ENCODE assay signal across 29 mouse cellular contexts in the genomic region with DNA sequence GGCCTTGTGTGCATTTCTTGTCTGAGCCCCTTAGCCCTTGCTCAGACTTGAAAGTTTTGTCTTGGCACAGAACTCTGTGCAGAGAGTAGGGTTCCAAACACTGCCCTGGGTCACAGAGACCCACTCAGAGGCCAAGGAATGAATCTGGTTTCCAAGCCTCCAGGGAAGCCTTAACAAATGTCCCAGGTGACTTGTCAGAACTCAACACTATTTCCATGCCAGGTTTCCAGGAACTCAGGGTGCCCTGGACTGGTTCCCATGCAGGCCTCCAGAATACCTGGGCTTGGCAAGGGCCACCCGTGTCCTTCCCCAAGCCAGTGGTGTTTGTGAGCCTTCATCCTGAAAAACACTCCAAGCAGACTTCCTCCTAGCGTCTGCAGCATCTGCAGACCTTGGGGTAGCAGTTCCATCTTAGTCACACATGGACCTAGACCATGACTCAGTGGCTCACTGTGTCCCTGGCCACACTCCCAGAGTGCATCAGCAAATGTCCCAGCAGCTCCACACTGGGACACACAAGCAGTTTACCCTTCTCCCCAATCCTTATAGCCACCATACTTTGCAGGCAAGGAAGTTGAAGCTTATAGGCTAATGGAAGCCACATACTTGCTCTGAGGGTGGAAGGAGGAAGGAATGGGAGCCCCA. TPM values are rescaled to one million over a fixed set of nuclear protein-coding genes. Genes with fewer than 3 reads are reported as not detected.
A peak's percentile ranks its signal among the peaks of the same experiment; 100 is the strongest.
DNase-seq lines count a peak whose midpoint lies in the region; ATAC-seq lines count a peak whose summit lies in the region.
"Had no signal": no experiment of that assay in that cellular context is flagged by ENCODE, and none has a peak within 500 bp of the region (broad histone marks: within the 10 kb centered on the region; RNA-seq: fewer than 3 reads in every experiment).

No protein-coding gene starts in this region.

- no peak overlapping the region for H3K4me3 ChIP-seq in kidney, embryonic 14.5 days (ENCODE audit: low read length)
- H3K4me3 ChIP-seq: embryonic facial prominence, embryonic 12.5 days; forebrain, embryonic 12.5 days; hindbrain, embryonic 15.5 days; liver, embryonic 12.5 days; midbrain, embryonic 12.5 days had no signal

- 0 out of 2 replicates have a peak, but pooled peaks cover 10% of the 10 kb centered on the region for H3K4me1 ChIP-seq in kidney, embryonic 14.5 days (ENCODE audit: control insufficient read depth, insufficient read depth, low read length)
- H3K4me1 ChIP-seq: embryonic facial prominence, embryonic 12.5 days; hindbrain, embryonic 15.5 days had no signal

- ATAC-seq in kidney, embryonic 14.5 days (ENCODE audit: low FRiP score, low TSS enrichment): no peak
- ATAC-seq: liver, embryonic 12.5 days had no signal

- intact Hi-C loops in left cerebral cortex, postnatal 10 days (cut with DNase I): no loop called here

- no peak overlapping the region for H3K4me2 ChIP-seq in kidney, embryonic 14.5 days (replicated peaks; ENCODE audit: low read depth, low read length)
- H3K4me2 ChIP-seq: embryonic facial prominence, embryonic 12.5 days; forebrain, embryonic 12.5 days; hindbrain, embryonic 15.5 days; liver, embryonic 12.5 days; midbrain, embryonic 12.5 days had no signal

- no peak overlapping the region for H3K9ac ChIP-seq in kidney, embryonic 14.5 days (ENCODE audit: low read depth, low read length)
- H3K9ac ChIP-seq: embryonic facial prominence, embryonic 12.5 days; forebrain, embryonic 12.5 days; hindbrain, embryonic 15.5 days; liver, embryonic 12.5 days; midbrain, embryonic 12.5 days had no signal

- H3K9me3 ChIP-seq in kidney, embryonic 14.5 days (ENCODE audit: control insufficient read depth, low read length): no peaks in the 10 kb centered on the region
- H3K9me3 ChIP-seq: embryonic facial prominence, embryonic 12.5 days; forebrain, embryonic 12.5 days; hindbrain, embryonic 15.5 days; liver, embryonic 12.5 days; midbrain, embryonic 12.5 days had no signal

- peak; percentile 47 to 55 for DNase-seq in kidney, adult 8-10 months
- DNase-seq in adipocyte (ENCODE audit: low spot score) (peak; percentile 15), MN1 (ENCODE audit: low spot score) (no peak)
- peak; percentile 53 for DNase-seq in adrenal gland, postnatal 14 days
- DNase-seq in kidney, postnatal 14 days: peak; percentile 50
- no peak for DNase-seq in thymus, postnatal 25 days
- no peak for DNase-seq in left cerebral cortex, postnatal 10 days (ENCODE audit: extremely low spot score in 1 of 2, low spot score in 2 of 2)
- DNase-seq: cerebellum, adult 11-12 months; cerebellum, postnatal 10 days; heart, postnatal 4 days; lung, adult 18-20 months; lung, postnatal 10 days had no signal

- no peaks in the 10 kb centered on the region for H3K27me3 ChIP-seq in kidney, embryonic 14.5 days (ENCODE audit: control insufficient read depth, insufficient read depth, low read length)
- H3K27me3 ChIP-seq: embryonic facial prominence, embryonic 12.5 days; hindbrain, embryonic 15.5 days; midbrain, embryonic 12.5 days had no signal

- no peaks in the 10 kb centered on the region for H3K36me3 ChIP-seq in kidney, embryonic 14.5 days (ENCODE audit: control insufficient read depth, insufficient read depth, low read length)
- H3K36me3 ChIP-seq: embryonic facial prominence, embryonic 12.5 days; forebrain, embryonic 12.5 days; hindbrain, embryonic 15.5 days; liver, embryonic 12.5 days; midbrain, embryonic 12.5 days had no signal

- H3K27ac ChIP-seq in kidney, embryonic 14.5 days (ENCODE audit: low read depth, low read length): no peak overlapping the region
- H3K27ac ChIP-seq: embryonic facial prominence, embryonic 12.5 days; forebrain, embryonic 12.5 days; hindbrain, embryonic 15.5 days; liver, embryonic 12.5 days; midbrain, embryonic 12.5 days had no signal

- WGBS in kidney, embryonic 14.5 days: 89% methylated on average over 2 of the region's 2 CpGs

RNA-seq across cellular contexts. Expression of a gene that starts 21.2 kb away (rescaled TPM):
- 0.12 TPM in 1 of 2 replicates, not detected in the other for polyA plus RNA-seq in kidney, embryonic 14.5 days (2014; fragmentation: Nextera tagmentation; extraction: Ambion mirVana)
- total RNA-seq in adrenal gland, postnatal 14 days (2021): not detected in 2 replicates
- total RNA-seq in left cerebral cortex, postnatal 10 days (2021): not detected
- total RNA-seq: adrenal gland, adult 18-20 months; gastrocnemius, adult 18-20 months; gastrocnemius, postnatal 4 days; heart, postnatal 4 days; layer of hippocampus, postnatal 14 days; left cerebral cortex, adult 8-10 months; megakaryocyte, adult 5-6 weeks; neutrophil, adult 5-6 weeks had no signal
- polyA plus RNA-seq: forebrain, embryonic 12.5 days; heart, embryonic 16.5 days; intestine, embryonic 14.5 days; limb, embryonic 11.5 days; liver, embryonic 12.5 days; testis, adult 2 months had no signal

RNA-seq across cellular contexts. Expression of a gene that starts 51.1 kb away (rescaled TPM):
- 5.5 and 7.7 TPM in 2 replicates for polyA plus RNA-seq in kidney, embryonic 14.5 days (2014; fragmentation: Nextera tagmentation; extraction: Ambion mirVana)
- total RNA-seq in adrenal gland, postnatal 14 days (2021): 17.0 and 20.1 TPM in 2 replicates
- total RNA-seq in left cerebral cortex, postnatal 10 days (2021): 1 to 10 TPM; 9.0 to 9.7 TPM

RNA-seq across cellular contexts. Expression of a gene that starts 51.2 kb away (rescaled TPM):
- 108 and 125 TPM in 2 replicates for polyA plus RNA-seq in kidney, embryonic 14.5 days (2014; fragmentation: Nextera tagmentation; extraction: Ambion mirVana)
- 98.8 and 100 TPM in 2 replicates for total RNA-seq in adrenal gland, postnatal 14 days (2021)
- total RNA-seq in left cerebral cortex, postnatal 10 days (2021): 10 to 100 TPM; 64.0 to 67.7 TPM

Comparison
In these comparisons a context has a peak if more than half of its experiments do, and no peak if none do; other contexts are left out.
1. DNase-seq: peak in kidney, adult 8-10 months (2 of 2), adipocyte (single experiment), adrenal gland, postnatal 14 days (single experiment) and kidney, postnatal 14 days (single experiment); none in thymus, postnatal 25 days (single experiment), left cerebral cortex, postnatal 10 days (0 of 2) and MN1 (single experiment).